Mouse (Mus musculus) lung, adult 2 months (tissue): ENCODE measurements around the gene Unc5b. TPM values are rescaled to one million over a fixed set of nuclear protein-coding genes. Genes with fewer than 3 reads are reported as not detected.

Experiments
- DNase-seq: peaks from one replicate; pipeline ENCODE4 v3.0.0; 2022
- H3K4me1 ChIP-seq: fragments of 200-500 bp; 2 replicates; pipeline ENCODE4 v1.6.1; 2011; ENCODE audit warnings: low read length; ENCODE audit not compliant: control insufficient read depth, insufficient read depth
- H3K4me3 ChIP-seq: fragments of 200-500 bp; replicated peaks from 2 replicates; pipeline ENCODE3; 2011; ENCODE audit warnings: low read depth, mild to moderate bottlenecking, control low read depth, low read length; ENCODE audit errors: extremely low read depth
- CTCF ChIP-seq: fragments of 200-500 bp; IDR thresholded peaks from 2 replicates; pipeline ENCODE4 v1.5.1; 2011; ENCODE audit warnings: mild to moderate bottlenecking, low read length, control low read depth; ENCODE audit not compliant: insufficient read depth
- POLR2A ChIP-seq: fragments of 200-500 bp; IDR thresholded peaks from 2 replicates; pipeline ENCODE4 v1.6.1; 2011; ENCODE audit warnings: low read depth, mild to moderate bottlenecking, control low read depth, low read length, borderline replicate concordance; ENCODE audit errors: extremely low read depth
- WGBS: fragments of 180-500 bp; shearing (Covaris S2); methylation state at CpG from one replicate; pipeline ENCODE4 v1.1.7; 2018; 5-methylcytosine and 5-hydroxymethylcytosine counted together
- polyA plus RNA-seq: library from polyadenylated mRNA; depleted of rRNA; stranded (reverse); fragments of >200 nt; gene quantifications from 2 replicates; pipeline ENCODE4 v1.2.3, GENCODE M21; 2012; rRNA removed

Gene Unc5b
- polyA plus RNA-seq, 1 experiment: 16.8 TPM

DNA sequence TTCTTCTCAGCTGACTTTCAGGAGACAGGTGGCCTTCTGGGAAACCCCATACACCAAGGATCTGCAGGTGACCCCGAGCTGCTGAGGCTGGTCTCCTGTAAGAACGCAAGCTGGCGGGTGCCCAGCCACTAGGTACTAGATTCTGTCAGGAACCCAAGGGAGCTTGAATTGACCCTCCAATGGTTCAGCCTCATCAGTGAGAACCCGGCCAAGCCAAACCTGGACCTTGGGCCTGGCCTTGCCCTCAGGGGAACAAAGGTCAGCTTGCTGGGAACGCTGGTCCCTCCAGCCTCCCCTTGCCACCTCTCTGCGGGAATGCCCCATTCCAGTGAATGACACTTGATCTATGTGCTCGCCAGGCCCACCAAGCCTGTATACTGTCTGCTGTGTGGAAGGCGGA, 97.9 kb downstream of the Unc5b start:
- 82% methylated on average over 8 of the region's 8 CpGs for WGBS
- Histone ChIP-seq H3K4me1 (no peaks in the 10 kb centered on the region; the same call in 1 of the 2 replicates), H3K4me3 (no peak overlapping the region)
- no peak for DNase-seq
- TF ChIP-seq POLR2A (no peak), CTCF (no peak)

DNA sequence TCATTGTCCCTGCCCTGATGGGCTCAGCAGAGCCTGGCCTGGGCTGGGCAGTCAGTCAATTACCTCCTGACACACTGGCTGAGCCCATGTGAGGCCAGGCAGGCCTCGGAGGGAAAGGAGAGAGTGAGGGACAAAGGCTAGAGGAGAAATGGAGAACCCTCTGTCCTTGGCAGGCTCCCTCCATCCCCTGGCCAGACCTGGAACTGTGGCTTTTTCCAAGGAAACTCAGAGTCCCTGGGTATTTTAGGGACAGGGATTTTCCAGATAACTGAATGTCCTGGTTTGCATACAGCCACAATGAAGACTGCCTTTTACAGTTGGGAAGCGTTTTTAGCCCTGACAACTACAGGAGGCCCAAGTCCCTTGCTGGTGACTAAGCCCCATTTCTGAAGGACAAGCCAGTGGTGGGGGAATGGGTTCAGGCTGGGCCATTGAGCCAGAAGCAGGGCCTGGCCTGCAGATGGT, 99.0 kb downstream of the Unc5b start:
- H3K4me3 ChIP-seq: no peak overlapping the region
- 69% methylated on average over 2 of the region's 2 CpGs for WGBS
- no peak for TF ChIP-seq POLR2A
- TF ChIP-seq CTCF: no peak
- no peak for DNase-seq
- H3K4me1 ChIP-seq: no peaks in the 10 kb centered on the region; the same call in 1 of the 2 replicates

DNA sequence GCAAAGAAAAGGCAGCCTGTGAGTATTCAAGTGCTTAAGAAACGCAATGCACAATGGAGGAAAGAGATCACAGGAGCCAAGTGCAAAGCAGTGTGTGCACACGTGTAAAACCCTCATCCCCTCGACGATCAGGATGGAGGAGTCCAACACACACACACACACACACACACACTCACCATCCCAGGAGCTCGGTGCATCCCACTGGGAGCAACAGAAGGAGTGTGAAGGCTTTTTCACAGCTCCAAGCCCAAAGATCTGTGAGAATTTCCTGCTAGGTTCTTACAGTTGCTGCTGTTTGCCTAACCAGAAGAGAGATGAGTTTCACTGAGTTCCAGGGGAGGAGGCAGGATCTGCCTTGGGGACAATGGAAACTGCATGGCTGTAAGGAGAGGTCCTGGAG, 99.6 kb downstream of the Unc5b start:
- DNase-seq: no peak
- no peak overlapping the region for H3K4me3 ChIP-seq
- WGBS: 50% methylated on average over 5 of the region's 5 CpGs
- no peak for TF ChIP-seq POLR2A
- no peak for TF ChIP-seq CTCF
- H3K4me1 ChIP-seq: no peaks in the 10 kb centered on the region; the same call in 1 of the 2 replicates

DNA sequence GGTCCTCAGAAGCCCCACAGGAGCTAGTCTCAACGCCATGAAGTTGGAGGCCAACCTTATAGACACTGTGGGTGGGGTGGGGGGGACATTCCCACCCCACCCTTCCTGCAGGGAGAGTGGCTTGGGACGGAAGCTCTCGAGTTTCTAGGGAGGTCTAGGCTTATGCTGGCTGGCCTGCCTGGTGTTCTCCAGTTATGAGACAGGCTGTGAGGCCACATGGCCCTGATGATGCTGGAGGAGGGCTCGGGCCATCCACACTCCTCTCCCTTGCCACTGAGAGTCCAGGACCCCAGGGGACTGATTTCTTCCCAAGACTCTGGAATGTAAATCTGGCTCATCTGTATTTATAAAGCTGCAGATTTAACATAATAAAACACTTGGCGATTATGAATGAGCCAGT, 104.1 kb downstream of the Unc5b start:
- Histone ChIP-seq H3K4me1 (no peaks in the 10 kb centered on the region; the same call in 1 of the 2 replicates), H3K4me3 (no peak overlapping the region)
- TF ChIP-seq POLR2A (no peak), CTCF (no peak)
- WGBS: 40% methylated on average over 5 of the region's 5 CpGs
- no peak for DNase-seq

DNA sequence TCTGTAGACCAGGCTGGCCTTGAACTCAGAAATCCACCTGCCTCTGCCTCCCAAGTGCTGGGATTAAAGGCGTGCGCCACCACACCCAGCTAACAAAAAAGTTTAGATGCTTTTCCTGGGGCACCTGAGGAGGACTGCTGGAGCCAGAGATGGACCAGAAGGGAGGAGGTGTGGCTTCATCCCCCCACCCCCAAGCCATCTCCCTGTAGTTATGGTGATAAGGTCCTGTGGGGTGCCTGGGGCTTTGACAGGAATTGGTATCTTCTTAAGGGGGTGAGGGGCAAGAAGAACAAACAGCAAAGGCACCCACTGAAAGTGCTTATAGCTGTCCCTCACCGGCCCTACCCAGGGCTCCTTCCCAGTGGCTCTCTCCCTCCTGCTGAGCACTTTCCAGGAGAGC, 104.5 kb downstream of the Unc5b start:
- no peak for DNase-seq
- no peaks in the 10 kb centered on the region; the same call in 1 of the 2 replicates for H3K4me1 ChIP-seq
- WGBS: 86% methylated on average over 3 of the region's 3 CpGs
- H3K4me3 ChIP-seq: no peak overlapping the region
- no peak for TF ChIP-seq POLR2A
- TF ChIP-seq CTCF: no peak

DNA sequence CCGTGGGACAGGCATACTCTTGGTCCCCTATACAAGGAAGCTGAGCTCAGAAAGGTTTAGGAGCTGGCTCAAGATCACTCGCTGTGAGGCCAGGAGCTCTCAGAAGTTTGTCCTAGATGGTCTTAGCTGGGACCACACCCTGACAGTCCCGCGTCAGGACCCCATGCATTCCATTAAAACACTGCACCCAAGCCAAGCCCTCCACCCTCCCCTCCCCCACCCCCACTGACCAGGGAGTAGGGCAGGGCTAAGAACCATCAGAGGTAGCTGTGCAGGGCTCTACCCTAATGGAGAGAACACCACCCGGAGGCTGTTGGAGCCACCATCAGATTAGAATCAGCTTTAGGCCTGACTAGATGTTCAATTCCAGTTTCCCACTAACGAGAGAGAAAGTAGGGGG, 106.9 kb downstream of the Unc5b start:
- Histone ChIP-seq H3K4me1 (no peaks in the 10 kb centered on the region; the same call in 1 of the 2 replicates), H3K4me3 (no peak overlapping the region)
- DNase-seq: no peak
- WGBS: 87% methylated on average over 6 of the region's 6 CpGs
- TF ChIP-seq POLR2A: no peak
- no peak for TF ChIP-seq CTCF

DNA sequence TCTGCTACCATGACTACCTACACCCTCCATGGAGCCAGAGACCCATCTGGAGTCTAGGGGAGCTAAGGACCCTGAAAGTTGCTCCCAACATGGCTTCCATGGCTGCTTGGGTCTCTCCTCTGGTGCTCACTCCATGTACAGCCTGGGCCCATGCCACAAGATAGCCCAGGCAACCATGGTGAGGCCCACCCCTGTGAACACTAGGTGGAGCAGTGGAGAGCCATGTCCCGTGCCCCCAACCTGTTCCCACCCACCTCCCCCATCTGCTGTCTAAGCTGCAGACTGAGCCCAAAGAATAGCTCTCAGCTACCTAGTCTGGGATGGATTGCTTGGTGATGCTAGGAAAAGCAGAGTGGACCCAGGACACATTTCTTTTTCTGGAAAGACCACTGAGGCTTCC, 108.0 kb downstream of the Unc5b start:
- H3K4me3 ChIP-seq: no peak overlapping the region
- 56% methylated on average over 1 of the region's 1 CpGs for WGBS
- no peak for TF ChIP-seq CTCF
- H3K4me1 ChIP-seq: no peaks in the 10 kb centered on the region
- DNase-seq: no peak

DNA sequence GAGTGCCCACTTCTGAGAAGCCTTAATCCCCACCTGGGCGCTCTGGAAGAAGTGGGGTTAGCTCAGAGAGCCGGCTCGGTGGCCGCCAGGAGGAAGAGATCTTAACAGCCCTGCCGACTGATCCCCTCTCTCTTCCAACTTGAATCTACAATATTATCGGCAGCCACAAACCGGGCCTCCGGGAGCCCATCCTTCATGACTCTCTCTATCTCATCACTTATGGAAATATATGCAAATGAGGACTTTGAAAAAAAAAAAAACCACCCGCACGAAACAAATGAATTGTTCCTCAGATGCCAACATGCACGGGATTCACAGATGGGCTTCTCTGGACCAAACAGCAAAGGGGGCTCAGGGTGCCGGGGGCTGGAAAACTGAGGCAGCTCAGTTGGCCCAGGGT, 109.7 kb downstream of the Unc5b start:
- Histone ChIP-seq H3K4me1 (no peaks in the 10 kb centered on the region), H3K4me3 (no peak overlapping the region)
- DNase-seq: no peak
- WGBS: 70% methylated on average over 12 of the region's 12 CpGs
- TF ChIP-seq CTCF: no peak
- TF ChIP-seq POLR2A: no peak

DNA sequence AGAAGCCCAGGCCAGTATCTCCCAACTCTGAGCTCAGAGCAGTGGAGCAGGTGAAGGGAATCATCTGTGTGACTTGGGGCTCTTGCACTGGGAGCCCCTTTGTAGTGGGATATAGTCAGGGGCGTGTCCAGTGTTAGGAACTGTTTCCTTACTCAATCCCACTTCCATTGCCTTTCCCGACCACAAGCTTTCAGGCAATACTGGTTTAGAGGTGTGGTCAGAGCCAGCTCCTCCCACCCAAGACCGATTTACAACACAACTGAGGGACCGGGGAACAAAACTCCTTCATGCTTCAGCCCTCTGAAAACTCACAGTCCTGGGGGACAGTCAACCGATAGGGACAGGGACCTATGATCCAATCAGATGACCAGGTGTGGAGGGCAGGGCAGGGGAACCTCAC, 110.9 kb downstream of the Unc5b start:
- WGBS: 79% methylated on average over 5 of the region's 5 CpGs

DNA sequence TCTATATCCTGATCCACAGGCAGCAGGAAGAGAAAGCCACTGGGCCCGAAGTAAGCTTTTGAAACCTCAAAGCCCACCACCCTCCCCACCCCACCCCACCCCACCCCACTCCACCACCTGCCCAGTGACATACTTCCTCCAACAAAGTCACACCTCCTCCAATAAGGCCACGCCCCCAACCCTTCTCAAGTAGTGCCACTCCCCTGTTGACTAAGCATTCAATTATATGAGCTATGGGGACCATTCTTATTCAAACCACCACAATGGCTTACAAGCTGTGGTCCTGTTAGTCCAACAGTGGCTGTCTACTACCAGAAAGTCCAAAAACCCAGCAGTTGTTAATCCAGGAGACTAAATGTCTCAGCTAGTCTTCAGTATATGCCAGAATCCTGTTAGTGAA, 112.9 kb downstream of the Unc5b start:
- no peaks in the 10 kb centered on the region for H3K4me1 ChIP-seq
- WGBS: 90% methylated on average over 2 of the region's 2 CpGs
- no peak for TF ChIP-seq POLR2A
- no peak for TF ChIP-seq CTCF
- H3K4me3 ChIP-seq: no peak overlapping the region
- no peak for DNase-seq

More for the DNA sequence above, 110.9 kb downstream of the Unc5b start:
- Histone ChIP-seq H3K4me3 (no peak overlapping the region), H3K4me1 (no peaks in the 10 kb centered on the region)
- no peak for TF ChIP-seq POLR2A
- TF ChIP-seq CTCF: no peak
- no peak for DNase-seq

DNA sequence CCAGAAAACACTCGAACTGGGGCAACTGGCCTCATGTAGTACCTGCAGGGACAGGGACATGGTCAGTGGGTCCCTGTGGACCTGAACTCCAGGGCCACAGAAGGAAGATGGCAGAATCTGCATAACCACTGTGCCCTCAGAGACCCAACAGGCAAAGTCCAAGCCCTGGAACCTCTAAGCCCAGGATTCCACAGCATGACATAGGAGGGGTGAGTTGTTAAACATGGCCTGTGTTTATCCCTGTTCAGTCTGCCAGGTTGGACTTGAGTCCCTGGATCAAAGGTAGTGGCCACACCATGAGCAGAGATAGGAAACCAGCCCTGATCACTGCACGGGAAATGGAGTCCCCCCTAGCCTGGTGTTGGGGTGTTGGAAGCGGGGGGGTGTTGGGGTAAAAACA, 114.9 kb downstream of the Unc5b start:
- Histone ChIP-seq H3K4me1 (no peaks in the 10 kb centered on the region), H3K4me3 (no peak overlapping the region)
- no peak for DNase-seq
- TF ChIP-seq POLR2A: no peak
- TF ChIP-seq CTCF: no peak
- 93% methylated on average over 3 of the region's 3 CpGs for WGBS

Other genes starting within 250 kb of the Unc5b start
- gene Cdh23, start 135.1 kb downstream of the Unc5b start, polyA plus RNA-seq: 0.50 and 0.78 TPM in 2 replicates
- gene Slc29a3, start 78.8 kb downstream of the Unc5b start, polyA plus RNA-seq: 8.0 and 10.0 TPM in 2 replicates